Mouse (Mus musculus) adipocyte (in vitro differentiated cells): ENCODE measurements around the gene Sh3glb1.
A peak's percentile ranks its signal among the peaks of the same experiment; 100 is the strongest.
"Not testable (repeated sequence)": the region's sequence is repeated elsewhere in the genome, so short reads cannot be mapped to it uniquely, and the experiment has no call there.

Source experiments
- DNase-seq: peaks from one replicate; pipeline ENCODE4 v3.0.0-alpha.2; 2016; ENCODE audit warnings: low spot score

The Sh3glb1 gene

DNA sequence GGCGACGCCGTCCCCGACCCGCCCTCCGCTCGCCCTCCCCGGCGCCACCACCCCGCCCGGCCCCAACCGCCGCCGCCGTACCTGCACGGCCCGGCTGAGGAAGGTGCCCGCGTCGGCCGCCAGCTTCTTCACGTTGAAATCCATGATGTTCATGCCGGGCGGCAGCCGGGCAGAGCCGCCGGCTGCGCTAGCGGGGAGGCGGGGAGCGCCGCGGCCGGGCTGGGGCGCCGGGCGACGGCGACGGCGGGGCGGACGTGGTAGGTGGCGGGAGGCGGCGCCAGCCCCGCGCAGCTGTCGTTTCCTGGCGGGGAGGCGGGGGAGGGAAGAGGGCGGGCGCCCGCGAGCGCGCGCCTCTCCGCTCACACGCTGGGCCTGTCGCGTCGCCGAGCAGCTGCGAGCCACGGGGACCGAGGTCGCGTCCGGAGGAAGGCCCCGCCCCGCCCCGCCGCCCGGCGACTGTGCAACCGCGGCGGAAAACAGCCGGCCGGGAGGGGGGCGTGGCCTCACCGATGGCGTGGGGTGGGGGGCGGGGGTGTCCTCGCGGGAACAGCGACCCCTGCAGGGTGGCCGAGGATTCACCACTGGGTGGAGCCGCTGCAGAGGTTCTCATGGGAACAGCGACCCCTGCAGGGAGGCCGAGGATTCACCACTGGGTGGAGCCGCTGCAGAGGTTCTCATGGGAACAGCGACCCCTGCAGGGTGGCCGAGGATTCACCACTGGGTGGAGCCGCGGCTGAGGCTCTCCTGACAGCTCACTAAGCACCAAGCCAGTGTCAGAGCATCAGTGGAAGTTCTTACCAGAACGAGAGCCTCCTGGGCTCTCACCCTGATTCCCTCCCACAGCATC lies at the start of gene Sh3glb1:
Gene Sh3glb1 (minus strand): TSS at position 435 of the 847 bp plus-strand sequence.
- peak; percentile 93 for DNase-seq

GRCm38 (mm10) chr3:144765161-144765560 lies 45.0 kb upstream of the Sh3glb1 start:
- DNase-seq = peak; percentile 68

- peak; percentile 25 for DNase-seq
Observed at GRCm38 (mm10) chr3:144761454-144761853, 41.3 kb upstream of the Sh3glb1 start.

GRCm38 (mm10) chr3:144760592-144761309 lies 40.6 kb upstream of the Sh3glb1 start, which contains the start of gene Clca3a1:
Gene Clca3a1 (minus strand): TSS chr3:144760977.
- DNase-seq = peak; percentile 20

DNA sequence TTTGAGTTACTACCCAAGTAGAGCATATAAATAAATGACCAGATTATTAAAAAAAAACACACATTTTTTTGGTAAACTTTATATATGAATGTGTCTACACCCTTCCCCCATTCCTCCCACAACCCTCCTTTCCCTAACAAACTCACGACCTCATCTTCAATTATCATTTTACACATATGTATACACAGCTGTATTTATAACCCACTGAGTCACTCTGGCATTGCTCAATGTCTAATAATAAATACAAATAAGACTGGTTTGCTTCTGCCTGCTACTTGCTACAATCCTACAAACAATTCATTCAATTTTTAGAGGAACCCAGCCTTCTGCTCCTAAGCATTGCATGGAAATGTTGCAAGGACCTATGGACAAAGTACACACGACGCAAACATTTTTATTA lies 39.6 kb upstream of the Sh3glb1 start:
- no peak for DNase-seq

DNA sequence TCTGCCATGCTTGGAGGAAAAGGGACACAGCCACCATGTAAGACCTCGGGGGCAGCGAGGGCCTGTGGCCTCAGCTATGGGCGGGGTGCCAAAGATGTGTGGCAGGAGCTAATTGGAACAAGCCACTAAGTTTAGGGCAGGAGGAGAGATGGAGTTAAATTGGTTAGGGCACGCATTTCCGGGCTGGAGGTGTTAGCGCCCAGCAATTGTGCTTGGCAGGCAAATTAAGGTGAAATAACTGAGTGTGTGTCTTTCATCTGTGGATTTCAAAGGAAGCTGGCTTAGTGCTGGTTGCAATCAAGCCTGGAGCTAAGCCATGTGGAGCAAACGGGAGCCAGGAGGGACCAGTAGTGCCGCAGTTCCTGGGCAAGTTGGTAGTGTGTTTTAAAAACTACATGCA lies 36.0 kb upstream of the Sh3glb1 start:
- not testable (repeated sequence) for DNase-seq

- peak; percentile 26 for DNase-seq
Observed at GRCm38 (mm10) chr3:144753120-144753519, 33.0 kb upstream of the Sh3glb1 start.

DNA sequence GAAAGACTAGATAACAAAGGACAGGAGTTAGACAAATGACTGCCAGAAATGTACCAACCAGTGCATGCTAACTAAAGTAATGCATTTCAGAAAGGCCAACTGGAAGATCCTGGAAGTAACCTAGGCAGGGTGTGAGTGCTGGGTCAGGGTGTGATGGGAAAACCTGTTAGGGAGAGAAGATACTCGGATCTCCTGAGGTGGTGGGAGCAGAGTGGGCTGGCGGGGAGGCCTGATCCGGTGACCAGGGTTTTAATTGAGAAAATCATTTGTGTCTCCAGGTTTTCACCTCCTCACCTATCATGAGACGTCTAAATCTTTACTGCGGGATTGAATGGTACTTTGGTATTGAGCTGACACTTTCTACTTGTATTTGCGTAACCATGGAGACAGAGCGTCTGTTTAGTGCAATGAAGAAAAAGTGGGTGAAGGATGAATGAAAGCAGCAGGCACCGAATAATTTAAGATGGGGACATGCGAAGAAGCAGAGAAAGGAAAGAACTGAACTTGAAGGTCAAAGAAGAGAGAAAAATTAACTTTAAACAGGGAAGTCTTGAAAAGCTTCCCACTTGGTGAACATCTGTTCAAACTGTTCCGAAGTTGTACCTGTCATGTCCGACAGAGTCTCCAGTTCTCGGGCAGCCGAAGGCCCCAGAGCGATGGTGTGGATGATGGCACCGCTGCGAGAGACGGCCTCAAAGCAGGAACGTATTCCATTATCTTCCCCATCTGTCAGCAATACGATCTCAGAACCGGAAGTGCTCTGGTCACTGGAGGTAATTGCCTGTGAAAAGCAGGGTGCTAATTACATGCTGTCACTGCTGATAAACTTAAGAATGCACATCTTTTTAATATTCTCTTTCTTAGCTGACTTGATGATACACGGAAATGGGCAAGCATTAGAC lies 29.2 kb upstream of the Sh3glb1 start:
- DNase-seq = not testable (repeated sequence)

DNA sequence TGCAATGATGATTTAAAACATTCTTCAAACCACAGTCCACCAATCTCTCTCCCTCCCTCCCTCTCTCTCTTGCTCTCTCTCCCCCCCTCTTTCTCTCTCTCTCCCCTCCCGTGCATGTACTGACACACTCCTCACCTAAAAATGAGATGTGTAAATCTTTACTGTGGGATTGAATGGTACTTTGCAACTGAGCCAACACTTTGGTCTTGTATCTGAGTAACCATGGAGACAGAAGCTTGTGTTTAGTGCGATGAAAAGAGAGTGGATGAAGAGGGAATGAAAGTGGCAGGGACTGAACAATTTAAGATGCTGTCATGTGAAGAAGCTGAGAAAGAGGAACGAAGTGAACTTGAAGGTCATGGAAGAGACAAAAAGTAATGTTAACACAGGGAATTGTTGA lies 27.6 kb upstream of the Sh3glb1 start:
- DNase-seq = not testable (repeated sequence)

DNA sequence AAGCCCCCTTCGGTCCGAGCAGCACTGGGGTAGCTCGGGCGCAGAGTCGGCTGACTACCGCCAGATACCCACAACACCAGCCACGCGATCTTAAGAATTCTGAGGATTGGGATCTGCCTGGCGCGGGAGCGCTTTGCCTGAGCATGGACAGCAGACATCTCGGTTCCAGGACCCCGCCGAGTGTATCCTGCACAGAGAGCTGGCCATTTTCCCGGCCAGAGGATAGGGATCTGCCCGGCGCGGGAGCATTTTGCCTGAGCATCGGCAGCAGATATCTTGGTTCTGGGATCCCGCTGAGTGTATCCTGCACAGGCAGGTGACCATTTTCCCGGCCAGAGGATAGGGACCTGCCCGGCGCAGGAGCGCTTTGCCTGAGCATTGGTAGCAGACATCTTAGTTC lies 18.3 kb upstream of the Sh3glb1 start:
- not testable (repeated sequence) for DNase-seq

GRCm38 (mm10) chr3:144736831-144737230 lies 16.7 kb upstream of the Sh3glb1 start:
- DNase-seq = peak; percentile 66

DNA sequence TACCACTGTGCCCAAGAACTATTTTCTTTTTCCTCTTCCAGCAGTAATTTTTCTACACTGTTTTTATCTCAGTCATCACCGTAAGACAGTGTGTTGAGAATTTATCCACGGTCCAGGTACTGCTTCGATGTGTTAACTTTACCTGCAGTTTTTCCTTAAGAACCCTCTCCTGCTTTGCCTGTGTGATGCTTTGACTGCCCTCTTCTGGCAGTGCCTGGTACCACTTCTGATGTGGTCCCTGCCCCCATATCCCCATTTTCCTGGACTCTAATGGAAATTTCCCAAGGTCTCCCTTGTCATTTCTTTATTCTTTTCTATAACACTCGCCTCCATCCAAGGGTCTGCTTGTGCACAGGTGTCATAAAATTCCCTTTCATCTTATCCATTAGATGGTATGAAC lies 3.3 kb upstream of the Sh3glb1 start:
- DNase-seq = peak; percentile 75

DNA sequence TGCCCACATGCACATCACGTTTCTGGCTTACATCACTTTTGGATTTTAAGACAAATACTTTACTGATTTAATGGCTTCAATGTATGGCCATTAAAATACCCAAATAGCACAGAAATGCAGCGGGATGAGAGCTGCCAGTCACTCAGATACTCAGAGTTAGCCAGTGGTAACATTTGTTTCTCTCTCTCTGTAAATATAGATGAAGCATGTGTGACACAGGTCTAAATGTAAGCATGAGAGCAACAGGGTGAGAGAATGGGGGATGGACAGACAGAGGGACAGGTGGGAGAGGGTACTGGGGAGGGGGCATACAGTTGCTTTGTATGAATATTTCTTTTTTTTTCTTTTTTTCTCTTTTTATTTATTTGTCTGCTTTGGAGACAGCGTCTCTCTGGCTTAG lies 2.4 kb upstream of the Sh3glb1 start:
- DNase-seq = not testable (repeated sequence)

DNA sequence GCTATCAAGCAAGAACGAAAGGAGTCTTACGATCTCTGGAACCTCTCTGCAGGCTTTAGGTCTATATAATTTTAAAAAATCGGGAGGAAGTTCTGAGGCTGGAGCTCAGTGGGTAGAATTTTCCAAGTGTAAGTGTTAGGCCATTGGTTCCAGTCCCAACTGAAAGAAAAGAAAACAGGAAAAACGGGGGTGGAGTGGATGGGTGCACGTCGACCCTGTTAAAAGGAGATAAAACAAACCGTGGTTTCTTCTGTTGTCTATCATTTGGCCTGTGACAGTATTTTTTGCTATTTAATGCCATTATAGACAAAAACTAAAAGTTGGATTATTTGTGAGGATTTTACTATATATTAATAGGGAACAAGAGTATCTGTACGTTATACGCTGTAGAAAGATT lies 1.7 kb upstream of the Sh3glb1 start:
- DNase-seq = no peak

DNA sequence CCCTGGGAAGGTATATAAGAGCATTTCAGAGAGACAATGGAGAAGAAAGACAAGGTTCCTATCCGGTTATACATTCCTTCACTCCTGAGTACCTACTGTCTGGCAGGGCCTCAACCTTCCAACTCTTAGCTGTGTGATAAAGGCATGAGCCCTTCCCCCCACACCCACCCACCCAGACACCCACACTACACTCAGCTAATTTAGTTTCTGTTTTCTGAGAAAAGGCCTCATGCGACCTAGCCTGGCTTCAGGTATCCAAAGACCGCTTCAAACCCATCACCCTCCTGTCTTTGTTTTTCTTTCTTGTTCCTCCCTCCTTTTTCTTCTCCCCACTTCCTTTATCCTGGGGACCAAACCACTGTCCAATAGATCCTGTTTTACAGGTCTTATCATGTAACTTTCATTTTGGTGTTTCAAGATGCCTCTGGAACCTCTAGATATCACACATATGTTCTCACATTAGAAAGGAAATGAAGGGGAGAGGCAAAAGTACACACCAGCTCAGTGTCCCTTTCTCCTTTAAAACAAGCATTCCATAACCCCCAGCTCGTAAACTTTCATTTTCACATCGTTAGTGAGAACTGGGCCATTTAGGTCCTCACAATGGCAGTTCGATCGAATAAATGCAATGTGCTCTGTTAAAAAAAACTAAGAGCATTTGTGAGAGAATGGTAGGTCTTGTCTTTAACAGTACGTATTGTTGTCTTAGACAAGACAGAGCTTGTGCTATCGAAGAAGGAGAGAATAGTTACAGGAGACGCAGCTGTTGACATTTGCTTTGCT lies 1.1 kb upstream of the Sh3glb1 start:
- no peak for DNase-seq

DNA sequence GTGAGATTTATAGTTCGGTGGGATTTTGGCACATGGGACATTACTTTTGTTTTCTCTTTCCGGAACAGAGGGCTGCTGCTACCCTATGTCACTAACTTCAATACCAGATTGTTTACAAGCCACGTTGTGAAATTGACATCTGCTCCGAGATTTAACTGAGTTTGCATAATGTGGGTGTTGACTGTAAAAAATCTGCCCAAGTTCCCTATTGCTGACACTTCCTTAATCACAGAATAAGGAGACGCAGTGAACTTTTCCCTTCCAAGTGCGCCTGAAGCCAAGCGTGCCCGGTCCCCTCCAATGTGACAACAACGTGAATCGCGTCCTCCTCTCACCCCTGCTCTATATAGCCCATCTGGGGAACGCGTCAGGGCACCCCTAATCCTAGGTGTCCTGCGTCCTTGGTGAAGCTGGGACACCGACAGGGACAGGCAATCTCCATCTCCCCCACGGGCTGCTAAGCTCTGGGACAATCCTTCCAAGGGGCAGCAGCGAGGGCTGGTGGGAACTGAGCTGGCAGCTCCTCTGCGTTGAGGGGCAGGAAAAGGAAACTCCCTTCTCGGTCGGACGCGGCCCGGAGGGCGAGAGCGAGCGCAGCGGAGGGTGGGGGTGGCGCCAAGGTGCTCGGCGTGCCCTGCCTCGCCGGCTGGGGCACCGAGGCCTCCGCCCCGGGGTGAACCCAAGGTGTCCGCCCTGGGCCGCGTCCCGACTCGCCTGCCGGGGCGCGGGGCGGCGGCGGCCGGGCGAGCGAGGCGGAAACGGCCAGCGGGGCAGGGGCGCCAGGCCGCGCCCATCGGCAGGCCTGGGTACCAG lies 841 bp downstream of the Sh3glb1 start:
- peak; percentile 95 for DNase-seq

DNA sequence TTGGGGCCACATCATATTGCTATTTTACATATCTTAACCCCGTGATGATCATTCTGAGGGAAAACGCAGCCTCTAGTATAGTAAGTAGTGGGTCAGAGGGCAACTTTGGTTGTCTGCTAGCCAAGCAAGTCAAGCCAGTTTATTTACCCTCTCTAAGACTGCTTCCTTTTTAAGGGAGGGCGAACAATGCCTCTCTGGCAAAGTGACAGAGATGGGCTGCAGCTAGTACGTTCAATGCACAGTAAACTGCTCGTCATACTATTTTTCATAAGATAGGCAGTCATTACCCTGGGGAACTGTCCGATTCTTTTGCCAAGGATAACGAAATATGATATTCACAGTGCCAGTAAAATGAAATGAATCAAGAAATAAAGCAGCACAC lies 1.4 kb downstream of the Sh3glb1 start:
- DNase-seq = peak; percentile 85

DNA sequence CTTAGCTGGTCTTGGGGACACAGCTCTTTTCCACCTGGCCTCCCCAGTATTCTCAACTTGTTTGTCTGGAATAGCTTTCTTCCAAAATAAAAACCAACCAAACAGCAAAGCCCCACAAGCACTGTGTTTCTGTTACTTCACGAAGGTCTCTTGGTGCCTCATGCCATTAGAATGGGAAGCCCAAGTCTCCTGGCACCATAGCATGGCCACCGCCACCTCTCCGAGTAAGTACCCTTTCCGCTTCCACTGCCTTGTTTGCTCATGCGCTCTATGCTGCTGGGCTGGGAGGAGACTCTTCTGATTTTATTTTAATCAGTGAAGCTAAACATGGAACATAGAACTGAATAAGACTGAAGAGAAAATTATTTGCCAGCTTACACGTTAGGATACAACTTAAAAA lies 2.3 kb downstream of the Sh3glb1 start:
- no peak for DNase-seq

GRCm38 (mm10) chr3:144717121-144717520 lies 3.0 kb downstream of the Sh3glb1 start:
- peak; percentile 81 for DNase-seq

GRCm38 (mm10) chr3:144715901-144716300 lies 4.2 kb downstream of the Sh3glb1 start:
- DNase-seq = no peak
